Mouse (Mus musculus) embryonic facial prominence, embryonic 14.5 days (tissue): Measurements from ENCODE around the gene Nupr1. TPM values are rescaled to one million over a fixed set of nuclear protein-coding genes. Genes with fewer than 3 reads are reported as not detected.
"Not testable (repeated sequence)": the region's sequence is repeated elsewhere in the genome, so short reads cannot be mapped to it uniquely, and the experiment has no call there.

Source experiments
- ATAC-seq: fragments of 200-750 bp; cut with Nextera tagmentation; 2 replicates; pipeline ENCODE4 v1.8.0; 2017; ENCODE audit warnings: low read depth, moderate number of reproducible peaks, moderate TSS enrichment
- DNase-seq: peaks from one replicate; pipeline ENCODE4 v3.0.0-alpha.2; 2015; ENCODE audit warnings: low spot score
- H3K27ac ChIP-seq: fragments of 300-500 bp; sonication (generic); replicated peaks from 2 replicates; pipeline ENCODE4 v1.5.1; 2014; ENCODE audit warnings: low read depth, mild to moderate bottlenecking, low read length, moderate library complexity
- H3K27me3 ChIP-seq: fragments of 300-500 bp; sonication (generic); replicated peaks from 2 replicates; pipeline ENCODE4 v1.6.1; 2014; ENCODE audit warnings: low read length; ENCODE audit not compliant: control insufficient read depth, insufficient read depth
- H3K36me3 ChIP-seq: fragments of 300-500 bp; sonication (generic); 2 replicates; pipeline ENCODE4 v1.6.1; 2014; ENCODE audit warnings: low read length, mixed read lengths; ENCODE audit not compliant: control insufficient read depth, insufficient read depth
- H3K4me1 ChIP-seq: fragments of 300-500 bp; sonication (generic); 2 replicates; pipeline ENCODE4 v1.6.1; 2014; ENCODE audit warnings: antibody characterized with exemption, low read length; ENCODE audit not compliant: control insufficient read depth, insufficient read depth
- H3K4me2 ChIP-seq: fragments of 300-500 bp; sonication (generic); 2 replicates; pipeline ENCODE4 v1.6.1; 2014; ENCODE audit warnings: low read depth, mild to moderate bottlenecking, low read length, moderate library complexity, mixed read lengths
- H3K4me3 ChIP-seq: fragments of 300-500 bp; sonication (generic); 2 replicates; pipeline ENCODE4 v1.5.1; 2014; ENCODE audit warnings: low read depth, mild to moderate bottlenecking, low read length
- H3K9ac ChIP-seq: fragments of 300-500 bp; sonication (generic); 2 replicates; pipeline ENCODE4 v1.6.1; 2014; ENCODE audit warnings: low read depth, mild to moderate bottlenecking, low read length, moderate library complexity, mixed read lengths
- H3K9me3 ChIP-seq: fragments of 300-500 bp; sonication (generic); 2 replicates; pipeline ENCODE4 v1.6.1; 2016; ENCODE audit warnings: low read length; ENCODE audit not compliant: control insufficient read depth
- WGBS: fragments of 180-500 bp; shearing (Covaris S2); extraction: QIAGEN DNeasy Blood & Tissue Kit; methylation state at CpG from one replicate; pipeline ENCODE4 v1.1.7; 2014; 5-methylcytosine and 5-hydroxymethylcytosine counted together
- polyA plus RNA-seq: library from polyadenylated mRNA; unstranded; fragments of >200 nt; fragmentation: Nextera tagmentation; extraction: Ambion mirVana; gene quantifications from 2 replicates; pipeline ENCODE4 v1.2.1, GENCODE M21; 2014

Nupr1 gene
- polyA plus RNA-seq, 1 experiment from 2014 or later = 39.9 TPM

GRCm38 (mm10) chr7:126649231-126650051 lies 18.8 kb upstream of the Nupr1 start, which contains the start of gene Sgf29:
Gene Sgf29, plus strand, starts transcription at chr7:126649309.
- Histone ChIP-seq H3K4me1 (peaks cover 6% of the 10 kb centered on the region; the same call in 1 of the 2 replicates), H3K9me3 (no peaks in the 10 kb centered on the region), H3K9ac (peak within 1 kb of the TSS; percentile 62), H3K4me2 (peak within 1 kb of the TSS; percentile 62), H3K27ac (peak within 1 kb of the TSS; percentile 84), H3K4me3 (peak within 1 kb of the TSS; percentile 48), H3K36me3 (no peaks in the 10 kb centered on the region), H3K27me3 (no peaks in the 10 kb centered on the region)
- WGBS = 1% methylated on average over 53 of the region's 57 CpGs
- ATAC-seq (peak; percentile 99), DNase-seq (peak; percentile 97)

DNA sequence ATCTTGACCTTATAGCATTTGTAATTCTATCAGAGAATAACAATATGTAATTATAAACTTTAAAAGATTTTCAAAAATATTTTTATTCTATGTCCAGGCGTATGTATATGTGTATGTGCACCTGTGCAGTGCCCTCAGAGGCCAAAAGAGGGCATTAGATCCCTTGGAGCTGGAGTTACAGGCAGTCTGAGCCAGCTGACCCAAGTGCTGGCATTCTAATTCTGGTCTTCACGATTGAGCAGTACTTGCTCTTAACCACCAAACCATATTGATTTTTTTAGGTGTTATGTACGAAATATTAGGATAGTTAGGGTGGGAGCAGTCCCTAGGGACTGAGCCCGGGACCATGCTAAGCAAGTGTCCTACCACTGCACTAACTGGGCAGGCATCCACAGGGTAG lies 17.8 kb upstream of the Nupr1 start:
- no peak overlapping the region for H3K9ac ChIP-seq
- H3K4me2 ChIP-seq = peak overlapping the region; percentile 62; the same call in 1 of the 2 replicates
- no peaks in the 10 kb centered on the region for H3K27me3 ChIP-seq
- peaks cover 6% of the 10 kb centered on the region; the same call in 1 of the 2 replicates for H3K4me1 ChIP-seq
- H3K27ac ChIP-seq = no peak overlapping the region
- no peak for ATAC-seq
- H3K4me3 ChIP-seq = peak overlapping the region; percentile 48
- WGBS = 78% methylated on average over 4 of the region's 4 CpGs
- H3K36me3 ChIP-seq = no peaks in the 10 kb centered on the region
- no peaks in the 10 kb centered on the region for H3K9me3 ChIP-seq
- no peak for DNase-seq

DNA sequence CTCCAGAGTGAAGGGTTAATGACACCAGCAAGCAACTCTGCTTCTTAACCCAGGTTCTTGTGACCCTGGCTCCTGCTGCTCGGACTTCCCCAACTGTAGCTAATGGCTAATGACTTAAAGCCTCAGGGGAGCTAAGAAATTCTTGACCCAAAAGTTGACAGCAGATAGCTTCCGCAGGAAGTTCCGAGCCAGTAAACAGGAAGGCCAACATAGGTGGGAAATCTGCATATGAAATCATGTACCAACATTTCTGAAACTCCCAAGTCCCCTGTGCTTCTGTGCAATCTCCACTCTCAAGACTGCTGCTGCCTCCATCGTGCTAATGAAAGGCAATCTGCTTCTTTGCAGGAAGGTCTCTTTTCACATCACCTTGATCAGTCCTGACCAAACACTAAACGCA lies 15.0 kb upstream of the Nupr1 start:
- 39% methylated on average over 5 of the region's 5 CpGs for WGBS
- Histone ChIP-seq H3K36me3 (no peaks in the 10 kb centered on the region), H3K4me1 (peaks cover 6% of the 10 kb centered on the region; the same call in 1 of the 2 replicates), H3K4me2 (no peak overlapping the region), H3K27ac (no peak overlapping the region), H3K4me3 (no peak overlapping the region), H3K9ac (no peak overlapping the region), H3K27me3 (no peaks in the 10 kb centered on the region), H3K9me3 (no peaks in the 10 kb centered on the region)
- DNase-seq (no peak), ATAC-seq (no peak)

DNA sequence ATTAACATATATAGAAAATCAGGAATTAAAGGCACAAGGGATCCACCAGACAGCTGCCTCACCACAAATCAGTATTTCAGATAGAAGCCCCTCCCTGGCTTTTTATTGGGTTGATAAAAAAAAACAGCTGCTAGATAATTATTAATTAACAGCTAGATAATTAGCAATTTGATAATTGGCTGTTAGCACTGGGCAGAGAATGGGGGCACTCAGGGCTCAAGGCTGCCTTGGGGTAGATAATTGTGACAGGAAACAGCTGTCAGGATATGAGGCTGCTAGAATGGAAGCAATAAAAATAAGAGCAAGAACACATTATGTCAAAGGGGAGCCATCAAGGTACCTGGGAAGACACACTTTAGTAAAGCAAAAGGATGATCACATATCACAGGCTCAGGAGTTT lies 14.3 kb upstream of the Nupr1 start:
- no peak overlapping the region for H3K27ac ChIP-seq
- no peak overlapping the region for H3K4me3 ChIP-seq
- H3K27me3 ChIP-seq = no peaks in the 10 kb centered on the region
- DNase-seq (no peak), ATAC-seq (no peak)
- H3K4me2 ChIP-seq = no peak overlapping the region
- H3K9me3 ChIP-seq = no peaks in the 10 kb centered on the region
- no peaks in the 10 kb centered on the region for H3K36me3 ChIP-seq
- H3K4me1 ChIP-seq = peaks cover 2% of the 10 kb centered on the region; the same call in 1 of the 2 replicates
- no peak overlapping the region for H3K9ac ChIP-seq

- whole genome bisulfite sequencing = 52% methylated on average over 3 of the region's 3 CpGs
- no peak for ATAC-seq
- Histone ChIP-seq H3K4me3 (no peak overlapping the region), H3K9me3 (no peaks in the 10 kb centered on the region), H3K4me1 (no peaks in the 10 kb centered on the region), H3K9ac (no peak overlapping the region), H3K27me3 (no peaks in the 10 kb centered on the region), H3K36me3 (no peaks in the 10 kb centered on the region), H3K4me2 (no peak overlapping the region), H3K27ac (no peak overlapping the region)
- DNase-seq = no peak
Observed at GRCm38 (mm10) chr7:126644345-126644744, 13.7 kb upstream of the Nupr1 start.

DNA sequence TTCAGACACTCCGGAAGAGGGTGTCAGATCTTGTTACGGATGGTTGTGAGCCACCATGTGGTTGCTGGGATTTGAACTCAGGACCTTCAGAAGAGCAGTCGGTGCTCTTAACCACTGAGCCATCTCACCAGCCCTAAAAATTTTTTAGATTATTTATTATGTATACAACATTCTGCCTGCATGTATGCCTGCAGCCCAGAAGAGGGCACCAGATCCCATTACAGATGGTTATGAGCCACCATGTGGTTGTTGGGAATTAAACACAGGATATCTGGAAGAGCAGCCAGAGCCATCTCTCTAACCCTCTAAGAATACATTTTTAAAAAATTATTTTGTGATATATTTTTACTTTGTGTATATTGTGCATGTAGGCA lies 12.6 kb upstream of the Nupr1 start:
- H3K9me3 ChIP-seq, H3K36me3 ChIP-seq, H3K4me3 ChIP-seq, H3K27ac ChIP-seq, H3K4me2 ChIP-seq, ATAC-seq, H3K27me3 ChIP-seq, H3K9ac ChIP-seq, H3K4me1 ChIP-seq: not testable (repeated sequence)
- peak; percentile 40 for DNase-seq
- 68% methylated on average over 3 of the region's 3 CpGs for WGBS

DNA sequence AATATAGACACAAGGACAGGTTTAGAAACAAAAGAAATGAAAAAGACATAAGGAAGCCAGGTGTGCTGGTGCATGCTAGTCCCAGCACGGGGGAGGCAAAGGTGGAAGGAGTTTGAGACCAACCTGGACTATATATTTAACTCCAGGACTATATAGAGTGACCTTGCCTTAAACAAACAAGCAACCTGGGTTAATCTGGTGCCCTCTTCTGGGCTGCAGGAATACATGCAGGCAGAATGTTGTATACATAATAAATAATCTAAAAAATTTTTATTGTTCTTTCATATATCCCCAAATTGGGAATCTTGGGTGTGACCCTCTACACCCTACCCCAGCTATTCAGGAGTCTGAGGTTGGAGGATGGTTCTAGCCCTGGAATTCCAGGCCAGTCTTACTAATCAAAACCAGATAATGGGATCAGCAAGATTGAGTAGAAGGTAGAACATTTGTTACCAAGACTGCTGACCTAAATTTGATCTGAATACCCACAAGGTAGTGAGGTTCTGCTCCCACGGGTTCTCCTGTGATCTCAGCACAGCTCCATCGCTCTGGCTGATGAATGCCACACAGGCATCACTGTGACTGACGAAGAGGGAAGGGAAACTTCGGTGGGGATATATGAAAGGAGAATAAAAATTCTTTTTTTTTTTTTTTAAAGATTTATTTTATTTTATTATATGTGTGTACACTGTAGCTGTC lies 12.0 kb upstream of the Nupr1 start:
- WGBS = 78% methylated on average over 5 of the region's 5 CpGs
- no peaks in the 10 kb centered on the region for H3K36me3 ChIP-seq
- no peak overlapping the region for H3K27ac ChIP-seq
- ATAC-seq (no peak), DNase-seq (no peak)
- H3K9ac ChIP-seq = no peak overlapping the region
- H3K27me3 ChIP-seq = no peaks in the 10 kb centered on the region
- H3K4me3 ChIP-seq = no peak overlapping the region
- H3K9me3 ChIP-seq = no peaks in the 10 kb centered on the region
- H3K4me2 ChIP-seq = no peak overlapping the region
- no peaks in the 10 kb centered on the region for H3K4me1 ChIP-seq

DNA sequence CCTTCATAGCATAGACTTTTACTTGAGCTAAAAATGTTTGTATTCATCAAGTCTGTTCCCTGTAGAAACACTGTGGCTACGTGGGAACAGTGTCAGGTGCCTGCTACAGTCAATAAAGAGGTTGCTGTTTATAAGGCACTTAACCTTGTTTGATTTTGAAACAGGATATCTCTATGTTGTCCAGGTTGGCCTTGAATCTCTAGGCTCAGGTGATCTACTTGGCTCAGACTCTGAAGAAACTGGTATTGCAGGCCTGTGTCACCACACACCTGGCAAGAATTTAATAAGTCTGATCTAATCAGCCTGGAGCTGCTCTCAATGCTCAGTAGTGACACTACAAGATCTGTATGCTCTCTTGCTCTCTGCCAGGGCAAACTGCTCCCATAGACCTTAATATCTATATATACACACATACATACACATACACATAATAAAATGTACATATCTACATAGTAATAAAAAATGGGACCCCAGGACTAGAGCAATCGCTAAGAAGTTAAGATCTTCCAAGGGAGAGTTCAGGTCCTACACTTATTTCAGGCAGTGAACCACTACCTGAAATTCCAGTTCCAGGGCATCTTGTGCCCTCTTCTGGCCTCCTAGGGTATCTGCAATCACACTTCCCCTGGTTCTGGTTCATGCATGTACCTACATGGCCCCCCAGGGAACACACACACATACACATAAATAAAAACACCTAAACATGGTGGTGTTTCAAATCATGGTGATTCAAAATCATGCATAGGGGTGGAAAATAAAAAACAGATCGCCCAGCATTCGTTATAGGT lies 6.3 kb upstream of the Nupr1 start:
- H3K27ac ChIP-seq = no peak overlapping the region
- ATAC-seq (peak; percentile 68), DNase-seq (peak; percentile 62)
- no peak overlapping the region for H3K4me3 ChIP-seq
- H3K27me3 ChIP-seq = no peaks in the 10 kb centered on the region
- no peak overlapping the region for H3K9ac ChIP-seq
- H3K4me1 ChIP-seq = no peaks in the 10 kb centered on the region
- no peaks in the 10 kb centered on the region for H3K9me3 ChIP-seq
- no peak overlapping the region for H3K4me2 ChIP-seq
- H3K36me3 ChIP-seq = no peaks in the 10 kb centered on the region
- WGBS = 16% methylated on average over 4 of the region's 4 CpGs
